In genomic region chr4:80911706-80912540, GRCm38 (mm10) we compare ENCODE assay signal across 8 mouse cellular contexts. TPM values are rescaled to one million over a fixed set of nuclear protein-coding genes. Genes with fewer than 3 reads are reported as not detected.
DNase-seq lines count a peak whose midpoint lies in the region; ATAC-seq and TF ChIP-seq lines count a peak whose summit lies in the region.

No protein-coding gene starts in this region.

- H3K4me1 ChIP-seq in lung, adult 2 months (ENCODE audit: control insufficient read depth, insufficient read depth, low read length): peaks cover 8% of the 10 kb centered on the region

- TF ChIP-seq CTCF in Patski (IDR thresholded peaks at IDR 0.05): peak; percentile 87
- TF ChIP-seq CTCF in layer of hippocampus, adult 2 months (conservative IDR thresholded peaks at IDR 0.05): peak; percentile 76
- peak; percentile 56 for TF ChIP-seq CTCF in lung, adult 2 months (IDR thresholded peaks at IDR 0.05; ENCODE audit: insufficient read depth, low read length)

- in situ Hi-C loops in Patski (cut with MboI; ENCODE audit: low pct_unique_long_range_greater_than_20kb): loop anchor here (5.0 kb wide), 1 partner anchor 35 kb away; no protein-coding TSS in a partner anchor

- peak overlapping the region; percentile 96 for H3K27ac ChIP-seq in layer of hippocampus, adult 2 months

- WGBS in lung, adult 2 months: 5% methylated on average over 26 of the region's 27 CpGs

- CTCF ChIA-PET in Patski (lab: Charles Lee): interaction anchor here (0.9 to 4.0 kb wide), 10 partner anchors 9 to 199 kb away, joined by 3 to 18 read pairs (median 5); no protein-coding TSS in a partner anchor

- TF ChIP-seq POLR2A in lung, adult 2 months (IDR thresholded peaks at IDR 0.05; ENCODE audit: borderline replicate concordance, extremely low read depth, low read depth, low read length): 0 out of 2 replicates have a peak, but pooled peaks have one; percentile 14

- H3K27me3 ChIP-seq in Patski: no peaks in the 10 kb centered on the region

- POLR2A ChIA-PET in Patski (lab: Charles Lee): interaction anchor here (0.6 kb wide), 1 partner anchor 194 kb away, joined by 3 read pairs; no protein-coding TSS in a partner anchor

- peak; percentile 83 for ATAC-seq in Patski
- ATAC-seq in inflammation-experienced regulatory T-cells, adult 6 months: no peak

- peak overlapping the region; percentile 90 for H3K4me3 ChIP-seq in layer of hippocampus, adult 2 months
- peak overlapping the region; percentile 77 for H3K4me3 ChIP-seq in lung, adult 2 months (replicated peaks; ENCODE audit: extremely low read depth, low read depth, low read length)

- no peak for DNase-seq in Patski (ENCODE audit: low read depth, low spot score)
- DNase-seq in cerebellum, adult 9-10 months: peak; percentile 13
- DNase-seq in frontal cortex, adult 2 months (ENCODE audit: extremely low spot score in 1 of 2, low spot score in 1 of 2): peak; percentile 50 to 81
- DNase-seq in heart, postnatal 4 days: peak; percentile 84
- DNase-seq in layer of hippocampus, adult 2 months (ENCODE audit: low spot score in 2 of 2): peak; percentile 62 to 73
- peak; percentile 81 for DNase-seq in lung, adult 2 months
- DNase-seq in retina, adult 2 months (ENCODE audit: low read depth, low spot score): peak; percentile 75

RNA-seq across cellular contexts. Expression of gene Lurap1l, which starts 1.5 kb away (rescaled TPM):
- polyA plus RNA-seq in Patski (2021): 15.0 TPM
- polyA plus RNA-seq in frontal cortex, adult 2 months (2012; rRNA removed): 8.8 and 9.5 TPM in 2 replicates
- 1 to 10 TPM; 2.4 to 2.8 TPM for total RNA-seq in heart, postnatal 4 days (2021)
- total RNA-seq in layer of hippocampus, adult 2 months (2021): 10 to 100 TPM; 31.1 to 34.2 TPM
- 28.3 and 28.9 TPM in 2 replicates for polyA plus RNA-seq in lung, adult 2 months (2012; rRNA removed)
- not detected for polyA plus RNA-seq in inflammation-experienced regulatory T-cells, adult 6 months (2017; shearing (Covaris generic))
